Comparison of ENCODE assay signal across 13 mouse cellular contexts in the genomic region with DNA sequence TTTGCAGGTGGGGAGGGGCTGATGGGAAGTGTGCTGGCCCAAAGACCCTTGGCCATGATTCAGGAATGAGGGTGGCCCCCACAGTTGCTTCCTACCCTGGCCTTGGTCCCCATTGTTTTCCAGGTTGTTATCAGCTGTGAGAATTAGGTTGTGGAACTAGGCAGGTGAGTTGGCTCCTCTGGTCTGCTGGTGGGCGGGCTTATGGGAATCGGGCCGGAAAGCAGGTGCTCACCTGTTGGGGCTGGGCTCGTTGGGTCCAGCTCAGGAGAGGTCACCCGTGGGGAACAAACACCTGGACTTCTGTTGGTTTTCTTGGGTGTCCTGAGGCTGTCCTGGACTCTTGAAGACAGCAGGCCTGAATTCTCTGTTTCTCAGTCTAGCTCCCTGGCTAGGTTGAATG.
"Had no signal": no experiment of that assay in that cellular context is flagged by ENCODE, and none has a peak within 500 bp of the region (broad histone marks: within the 10 kb centered on the region; RNA-seq: fewer than 3 reads in every experiment).

No protein-coding gene starts in this region.

- H3K9ac ChIP-seq: limb, embryonic 12.5 days; limb, embryonic 15.5 days; liver, embryonic 14.5 days; lung, embryonic 15.5 days had no signal

- H3K27ac ChIP-seq: limb, embryonic 12.5 days; limb, embryonic 15.5 days; liver, embryonic 14.5 days; lung, embryonic 15.5 days had no signal

- H3K36me3 ChIP-seq: limb, embryonic 12.5 days; limb, embryonic 15.5 days; lung, embryonic 15.5 days had no signal

- H3K4me2 ChIP-seq: limb, embryonic 12.5 days; limb, embryonic 15.5 days; lung, embryonic 15.5 days; midbrain, embryonic 11.5 days had no signal

- H3K9me3 ChIP-seq: limb, embryonic 12.5 days; limb, embryonic 15.5 days; lung, embryonic 15.5 days had no signal

- H3K27me3 ChIP-seq: limb, embryonic 12.5 days; limb, embryonic 15.5 days; lung, embryonic 15.5 days had no signal

- H3K4me3 ChIP-seq: limb, embryonic 12.5 days; limb, embryonic 15.5 days; lung, embryonic 15.5 days had no signal

- DNase-seq: kidney, adult 8-10 months; kidney, postnatal 14 days; kidney, postnatal 4 days; left cerebral cortex, postnatal 4 days; lung, postnatal 14 days; lung, postnatal 4 days; midbrain, embryonic 14.5 days; thymus, postnatal 25 days had no signal
